Mouse (Mus musculus) heart, postnatal 10 days (tissue): ENCODE measurements around the gene Atp2b1. TPM values are rescaled to one million over a fixed set of nuclear protein-coding genes. Genes with fewer than 3 reads are reported as not detected.

Experiments used
- DNase-seq, 2 experiments: peaks; one replicate each; pipeline ENCODE4 v3.0.0; 2021
- intact Hi-C: fragments of 180-260 bp; cut with DNase I; formaldehyde crosslinking; loops from one replicate; pipeline ENCODE4 v1.15.1; 2025
- total RNA-seq, 2 experiments: library from RNA; stranded (reverse); gene quantifications; 2 replicates each; pipeline ENCODE4 v1.2.3; 2021

Gene Atp2b1
- total RNA-seq = 10 to 100 TPM; 73.3 to 76.6 TPM

- intact Hi-C loops = loop anchor here (2.0 kb wide), 3 partner anchors 57 to 419 kb away; no protein-coding TSS in a partner anchor
Observed at GRCm38 (mm10) chr10:98913961-98914809, at the start of gene Atp2b1. Gene Atp2b1, plus strand, starts transcription at chr10:98914406.

GRCm38 (mm10) chr10:98864851-98865250, 49.4 kb upstream of the Atp2b1 start:
- DNase-seq = no peak
- intact Hi-C loops = no loop called here

More at GRCm38 (mm10) chr10:98913961-98914809, at the start of gene Atp2b1:
- peak; percentile 96 for DNase-seq

GRCm38 (mm10) chr10:98866836-98867370, 47.3 kb upstream of the Atp2b1 start:
- intact Hi-C loops = no loop called here
- no peak for DNase-seq

DNA sequence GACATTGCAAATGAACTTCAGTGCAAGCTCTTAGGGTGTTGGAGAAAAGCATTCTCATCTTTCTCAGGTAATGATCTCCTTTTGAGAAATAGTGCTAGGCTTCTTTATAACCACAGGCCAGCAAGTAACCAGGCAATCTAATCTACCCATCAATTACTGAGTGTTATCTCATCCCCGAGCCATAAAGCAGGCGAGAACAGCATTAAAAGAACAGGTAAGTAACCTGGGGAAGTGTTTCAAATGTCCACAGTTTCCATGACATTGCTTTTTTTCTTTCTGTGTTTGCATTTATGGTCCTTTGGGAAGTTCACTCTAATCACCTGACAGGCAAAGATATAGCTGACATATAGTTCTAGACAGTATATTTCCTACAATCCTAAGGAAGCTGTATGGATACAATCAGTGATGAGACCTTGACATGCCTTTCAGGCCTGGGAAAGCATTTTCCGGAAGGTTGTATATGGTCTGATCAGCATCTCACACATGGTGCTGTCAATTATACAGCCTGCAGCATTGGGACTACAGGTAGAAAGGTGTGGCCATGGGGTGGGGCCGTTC, 45.8 kb upstream of the Atp2b1 start:
- intact Hi-C loops = no loop called here
- no peak for DNase-seq

DNA sequence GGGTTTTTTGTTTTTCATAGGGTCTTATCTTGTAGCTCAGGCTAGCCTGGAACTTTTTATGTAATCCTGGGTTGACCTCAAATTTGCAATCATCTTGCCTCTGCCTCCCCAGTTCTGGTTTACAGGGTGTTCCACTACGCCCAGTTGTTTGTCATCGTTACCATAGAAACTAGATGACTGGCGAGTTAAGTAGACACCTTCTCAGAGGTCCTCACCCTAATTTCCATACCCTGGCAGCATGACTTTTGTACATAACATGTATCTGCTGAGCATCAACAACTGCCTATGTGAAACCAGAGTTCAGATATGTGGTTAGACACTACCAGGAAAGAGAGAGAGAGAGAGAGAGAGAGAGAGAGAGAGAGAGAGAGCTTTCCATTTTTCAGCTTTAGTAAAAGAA, 36.4 kb upstream of the Atp2b1 start:
- intact Hi-C loops = no loop called here
- no peak for DNase-seq

DNA sequence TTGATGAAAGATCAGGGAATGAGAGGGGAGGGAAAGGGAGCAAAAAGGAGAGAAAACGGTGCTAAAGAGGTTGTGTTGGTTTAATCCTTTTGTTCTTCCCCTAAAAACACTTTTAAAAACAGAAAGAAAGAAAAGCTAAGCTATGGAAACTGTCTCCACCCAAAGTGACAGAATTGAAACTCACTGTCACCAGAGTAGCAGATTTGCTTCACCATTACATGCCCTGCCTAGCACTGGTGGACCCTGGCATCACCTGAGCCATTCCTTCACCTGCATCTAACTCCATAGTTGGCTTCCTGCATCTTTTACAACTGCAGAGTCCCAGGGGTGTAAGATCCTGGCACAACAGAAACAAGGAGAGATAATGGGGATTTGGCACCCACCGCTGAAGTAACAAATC, 35.6 kb upstream of the Atp2b1 start:
- intact Hi-C loops = no loop called here
- no peak for DNase-seq

- intact Hi-C loops = no loop called here
- DNase-seq = peak in 1 of 2 experiments; percentile 11
Observed at GRCm38 (mm10) chr10:98880057-98880456, 34.1 kb upstream of the Atp2b1 start.

DNA sequence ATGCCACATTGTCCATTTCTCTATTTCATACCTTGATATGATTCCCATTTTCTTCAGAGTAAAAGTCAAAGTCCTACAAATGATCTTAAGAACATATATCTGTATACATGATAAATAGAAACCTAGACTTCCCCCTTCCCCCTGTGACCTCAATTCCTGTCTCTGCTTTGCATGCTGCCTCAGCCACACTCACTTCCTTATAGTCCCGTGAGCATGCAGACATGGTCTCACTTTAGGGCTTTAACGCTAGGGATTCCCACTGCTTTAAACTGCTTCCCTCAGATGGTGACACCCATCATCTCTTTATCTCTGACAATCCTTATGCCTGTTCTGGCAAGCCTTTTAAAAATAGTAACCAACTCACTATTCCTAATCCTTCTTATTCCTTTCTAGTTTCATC, 33.5 kb upstream of the Atp2b1 start:
- intact Hi-C loops = no loop called here
- no peak for DNase-seq

DNA sequence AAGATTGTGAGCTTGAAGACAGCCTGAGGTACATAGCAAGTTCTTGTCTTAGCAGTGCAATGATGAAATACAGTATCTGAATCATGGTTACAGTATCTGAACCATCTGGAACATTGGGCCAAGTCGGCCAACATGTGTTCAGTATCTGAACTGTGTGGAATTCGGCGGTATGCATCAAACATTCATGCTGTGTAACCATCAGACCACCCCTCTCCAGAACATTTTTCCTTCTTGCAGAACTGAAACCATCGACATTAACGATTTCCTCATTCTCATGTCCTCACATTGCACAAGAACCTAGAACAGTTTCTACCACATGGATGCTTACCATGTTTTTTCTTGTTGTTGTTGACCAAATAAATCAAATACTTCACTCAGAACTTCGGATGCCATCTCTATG, 32.7 kb upstream of the Atp2b1 start:
- DNase-seq = no peak
- intact Hi-C loops = no loop called here

GRCm38 (mm10) chr10:98882587-98882986, 31.6 kb upstream of the Atp2b1 start:
- intact Hi-C loops = no loop called here
- DNase-seq = no peak

DNA sequence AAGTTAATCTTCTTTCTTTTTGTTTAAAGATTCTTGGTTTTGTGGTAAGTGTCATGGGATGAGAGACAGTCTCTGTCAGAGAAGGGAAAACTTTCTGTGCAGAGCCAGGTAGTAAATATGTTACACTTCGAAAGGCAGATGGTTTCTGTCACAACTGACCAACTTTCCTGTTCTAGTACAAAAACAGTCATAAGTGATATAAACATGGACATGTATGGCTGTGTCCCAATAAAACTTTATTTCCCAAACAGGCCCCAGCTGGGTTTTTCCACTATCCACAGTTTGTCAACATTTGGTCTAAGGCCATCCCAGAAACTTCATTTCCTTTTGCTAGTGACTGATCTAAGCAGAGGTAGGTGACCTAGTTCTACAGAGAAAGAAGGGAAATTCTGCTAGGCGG, 29.8 kb upstream of the Atp2b1 start:
- intact Hi-C loops = no loop called here
- DNase-seq = peak in 1 of 2 experiments; percentile 12

DNA sequence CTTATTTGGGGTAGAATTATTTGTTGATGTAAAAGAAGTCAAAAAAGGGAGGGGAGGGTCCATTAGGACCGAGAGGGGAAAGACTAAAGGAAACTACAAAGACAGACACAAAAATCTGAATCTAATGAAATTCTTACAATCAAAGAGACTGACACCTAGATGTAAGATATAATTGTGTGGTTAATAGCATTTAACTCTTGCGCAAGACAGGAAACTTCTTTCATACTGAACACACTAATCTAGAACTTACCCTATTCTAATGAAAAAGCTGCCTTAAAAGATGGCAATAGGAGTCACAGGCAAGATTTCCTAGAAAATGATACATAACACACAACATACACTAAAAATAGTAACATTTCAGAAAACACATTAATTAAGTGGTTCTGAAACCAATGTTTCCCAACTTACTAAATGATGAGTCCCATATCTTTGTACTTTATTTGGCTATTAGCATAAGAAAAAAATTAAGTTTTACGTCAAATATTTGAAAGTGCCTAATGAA, 27.4 kb upstream of the Atp2b1 start:
- no peak for DNase-seq
- intact Hi-C loops = no loop called here

- no peak for DNase-seq
- intact Hi-C loops = no loop called here
Observed at GRCm38 (mm10) chr10:98891361-98891760, 22.8 kb upstream of the Atp2b1 start.

- no peak for DNase-seq
- intact Hi-C loops = no loop called here
Observed at GRCm38 (mm10) chr10:98897507-98897906, 16.7 kb upstream of the Atp2b1 start.

DNA sequence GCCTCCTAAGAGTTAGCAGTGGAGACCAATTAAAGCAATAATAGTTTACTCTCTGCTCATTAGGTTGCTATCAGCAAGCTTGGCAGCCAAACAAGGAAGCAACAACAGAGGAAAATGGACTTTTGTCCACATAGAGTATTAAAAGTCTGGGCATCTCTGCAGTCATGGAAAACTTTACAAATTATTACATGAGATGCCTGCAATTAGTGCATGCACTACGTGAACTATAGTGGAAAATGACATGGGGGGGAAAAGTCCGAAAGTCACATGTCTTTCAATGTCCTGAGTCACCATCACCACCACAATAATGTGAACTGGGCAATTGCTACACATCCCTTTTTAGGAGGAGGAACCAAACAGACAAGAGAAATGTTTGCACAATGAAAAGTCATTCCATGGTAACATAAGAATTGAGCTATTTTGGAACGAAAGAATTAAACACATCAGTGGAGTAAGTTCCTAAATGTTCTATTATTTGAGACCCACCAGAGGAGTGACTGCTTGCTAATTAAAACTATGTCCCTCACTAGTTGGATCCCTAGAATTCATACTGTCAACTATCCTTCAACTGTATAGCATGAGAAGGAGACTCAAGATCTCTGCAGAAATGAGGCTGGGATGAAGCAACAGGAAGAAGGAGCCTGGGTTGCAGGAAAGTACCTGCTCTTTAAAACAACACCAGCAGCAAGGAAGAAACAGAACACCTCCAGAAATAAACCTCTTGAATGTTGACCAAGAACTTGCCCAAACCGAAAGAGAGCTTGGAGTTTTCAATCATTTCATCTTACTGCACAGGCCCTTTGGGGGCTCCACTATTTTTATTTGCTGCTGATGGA, 16.1 kb upstream of the Atp2b1 start:
- no peak for DNase-seq
- intact Hi-C loops = no loop called here

DNA sequence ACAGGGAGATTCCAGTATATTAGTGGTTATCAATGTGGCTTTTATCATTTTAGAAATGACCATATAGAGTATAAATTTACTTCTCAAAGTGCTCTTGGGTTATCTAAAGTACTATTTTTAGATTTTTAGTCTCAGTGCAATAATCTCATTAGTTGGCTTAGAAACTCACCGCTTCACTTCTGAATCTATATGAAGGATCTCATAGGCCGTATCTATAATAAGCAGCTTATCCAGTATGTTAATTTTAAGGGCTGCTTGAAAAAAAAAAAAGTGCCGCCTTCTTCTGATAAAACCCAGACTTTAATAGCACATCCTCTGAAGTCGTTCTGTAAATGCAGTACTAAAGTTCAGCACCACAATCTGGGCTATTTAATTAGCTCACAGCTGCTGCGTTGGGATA, 12.7 kb upstream of the Atp2b1 start:
- intact Hi-C loops = no loop called here
- DNase-seq = no peak

GRCm38 (mm10) chr10:98905987-98906386, 8.2 kb upstream of the Atp2b1 start:
- DNase-seq = no peak
- intact Hi-C loops = loop anchor here (5.0 kb wide), 1 partner anchor 124 kb away; no protein-coding TSS in a partner anchor

- intact Hi-C loops = loop anchor here (5.0 kb wide), 1 partner anchor 125 kb away; no protein-coding TSS in a partner anchor
- DNase-seq = no peak
Observed at GRCm38 (mm10) chr10:98906941-98907549, 7.2 kb upstream of the Atp2b1 start.

GRCm38 (mm10) chr10:98913610-98913960, 621 bp upstream of the Atp2b1 start:
- no peak for DNase-seq
- intact Hi-C loops = loop anchor here (2.0 kb wide), 1 partner anchor 57 kb away; no protein-coding TSS in a partner anchor

DNA sequence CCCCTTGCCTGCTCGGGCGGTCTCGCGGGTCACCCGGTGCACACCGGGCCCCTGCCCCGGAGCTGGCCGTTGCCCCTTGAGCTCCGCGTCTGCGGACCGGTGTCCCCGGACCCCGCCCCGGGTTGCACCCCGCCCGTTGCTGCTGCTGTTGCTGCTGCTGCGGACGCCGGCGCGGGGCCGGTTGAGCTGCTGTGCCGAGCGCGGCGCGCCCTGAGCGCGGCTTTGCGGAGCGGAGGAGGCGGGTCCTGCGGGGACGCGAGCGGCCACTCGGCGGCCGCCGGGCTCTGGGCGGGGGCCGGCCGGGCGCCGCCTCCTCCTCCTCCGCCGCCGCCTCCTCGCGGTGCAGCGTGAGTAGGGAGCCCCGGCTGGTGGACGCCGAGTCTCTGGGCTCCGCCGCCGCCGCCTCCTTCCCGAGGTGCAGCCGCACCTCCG, 620 bp downstream of the Atp2b1 start:
- intact Hi-C loops = loop anchor here (2.0 to 5.0 kb wide), 3 partner anchors 62 to 420 kb away; no protein-coding TSS in a partner anchor
- DNase-seq = peak; percentile 89 to 91
